In genomic region chr7:30559443-30559954, GRCm38 (mm10) we compare ENCODE assay signal across 8 mouse cellular contexts. TPM values are rescaled to one million over a fixed set of nuclear protein-coding genes. Genes with fewer than 3 reads are reported as not detected.
DNase-seq lines count a peak whose midpoint lies in the region; ATAC-seq and TF ChIP-seq lines count a peak whose summit lies in the region.

TSS of gene Lin37 (minus strand) at chr7:30559838.

- intact Hi-C loops in heart, postnatal 10 days (cut with DNase I), result no loop called here

- H3K4me1 ChIP-seq in ES-Bruce4 (ENCODE audit: control insufficient read depth, insufficient read depth, low read length), result peaks cover 3% of the 10 kb centered on the region
- H3K4me1 ChIP-seq in forebrain, embryonic 13.5 days, result peaks cover 36% of the 10 kb centered on the region
- peaks cover 24% of the 10 kb centered on the region for H3K4me1 ChIP-seq in liver, postnatal 0 days (ENCODE audit: insufficient read depth)
- H3K4me1 ChIP-seq in neural tube, embryonic 14.5 days (ENCODE audit: control insufficient read depth, insufficient read depth, low read length), result peaks cover 12% of the 10 kb centered on the region

- H3K27ac ChIP-seq in ES-Bruce4 (ENCODE audit: insufficient read depth, low read length), result peak within 1 kb of the TSS; percentile 13; the same call in 1 of the 2 replicates
- peak within 1 kb of the TSS; percentile 31 for H3K27ac ChIP-seq in forebrain, embryonic 13.5 days
- peak within 1 kb of the TSS; percentile 55 for H3K27ac ChIP-seq in liver, postnatal 0 days (ENCODE audit: low read depth)
- H3K27ac ChIP-seq in neural tube, embryonic 14.5 days (ENCODE audit: low read depth, low read length), result peak within 1 kb of the TSS; percentile 18; the same call in 1 of the 2 replicates

- no peaks in the 10 kb centered on the region for H3K9me3 ChIP-seq in ES-Bruce4 (replicated peaks; ENCODE audit: control insufficient read depth, insufficient read depth, low read length, poor library complexity, severe bottlenecking)
- H3K9me3 ChIP-seq in forebrain, embryonic 13.5 days (replicated peaks), result no peaks in the 10 kb centered on the region
- no peaks in the 10 kb centered on the region for H3K9me3 ChIP-seq in liver, postnatal 0 days (ENCODE audit: low read length)
- no peaks in the 10 kb centered on the region for H3K9me3 ChIP-seq in neural tube, embryonic 14.5 days (ENCODE audit: control insufficient read depth, low read length)

- peak within 1 kb of the TSS; percentile 74 for H3K9ac ChIP-seq in ES-Bruce4 (ENCODE audit: low read depth, poor library complexity, severe bottlenecking)
- peak within 1 kb of the TSS; percentile 83 for H3K9ac ChIP-seq in forebrain, embryonic 13.5 days
- peak within 1 kb of the TSS; percentile 60 for H3K9ac ChIP-seq in liver, postnatal 0 days (replicated peaks)
- peak within 1 kb of the TSS; percentile 62 for H3K9ac ChIP-seq in neural tube, embryonic 14.5 days (replicated peaks; ENCODE audit: low read depth, low read length)

- H3K27me3 ChIP-seq in ES-Bruce4 (ENCODE audit: control insufficient read depth, insufficient read depth, low read length, poor library complexity, severe bottlenecking), result no peaks in the 10 kb centered on the region
- H3K27me3 ChIP-seq in forebrain, embryonic 13.5 days, result no peaks in the 10 kb centered on the region
- H3K27me3 ChIP-seq in liver, postnatal 0 days (ENCODE audit: insufficient read depth, low read length), result no peaks in the 10 kb centered on the region
- no peaks in the 10 kb centered on the region for H3K27me3 ChIP-seq in neural tube, embryonic 14.5 days (ENCODE audit: control insufficient read depth, insufficient read depth, low read length)

- TF ChIP-seq EP300 in ES-Bruce4 (IDR thresholded peaks at IDR 0.05; ENCODE audit: insufficient read depth, low read depth, low read length), result no peak
- no peak for TF ChIP-seq EP300 in liver, postnatal 0 days (IDR thresholded peaks at IDR 0.05; ENCODE audit: low read depth)

- peak; percentile 79 for ATAC-seq in cerebellum, adult (ENCODE audit: insufficient number of reproducible peaks, low FRiP score, low TSS enrichment)
- peak; percentile 88 for ATAC-seq in forebrain, embryonic 13.5 days
- peak; percentile 80 for ATAC-seq in liver, postnatal 0 days
- ATAC-seq in neural tube, embryonic 14.5 days (ENCODE audit: low read depth), result peak; percentile 89

- peak within 1 kb of the TSS; percentile 93 for H3K4me3 ChIP-seq in ES-Bruce4 (ENCODE audit: low read depth, low read length)
- H3K4me3 ChIP-seq in forebrain, embryonic 13.5 days, result peak within 1 kb of the TSS; percentile 70
- H3K4me3 ChIP-seq in liver, postnatal 0 days (ENCODE audit: low read depth, low read length), result peak within 1 kb of the TSS; percentile 58
- H3K4me3 ChIP-seq in neural tube, embryonic 14.5 days (ENCODE audit: low read depth, low read length), result peak within 1 kb of the TSS; percentile 52

- peak; percentile 98 for DNase-seq in heart, postnatal 10 days
- peak; percentile 97 for DNase-seq in large intestine, adult 2 months (ENCODE audit: low read depth, low spot score)
- DNase-seq in liver, postnatal 0 days, result peak; percentile 92
- peak; percentile 92 for DNase-seq in testis, postnatal 10 days (ENCODE audit: low spot score)

- TF ChIP-seq POLR2A in ES-Bruce4 (IDR thresholded peaks at IDR 0.05; ENCODE audit: insufficient read depth, low read length), result peak; percentile 27

- H3K36me3 ChIP-seq in ES-Bruce4 (ENCODE audit: control insufficient read depth, insufficient read depth, low read length, poor library complexity, severe bottlenecking), result peaks cover 16% of the 10 kb centered on the region
- peaks cover 34% of the 10 kb centered on the region for H3K36me3 ChIP-seq in forebrain, embryonic 13.5 days (ENCODE audit: poor library complexity, severe bottlenecking)
- H3K36me3 ChIP-seq in liver, postnatal 0 days (replicated peaks; ENCODE audit: insufficient read depth, low read length), result peaks cover 22% of the 10 kb centered on the region
- peaks cover 23% of the 10 kb centered on the region; the same call in 1 of the 2 replicates for H3K36me3 ChIP-seq in neural tube, embryonic 14.5 days (ENCODE audit: control insufficient read depth, insufficient read depth, low read length)

- WGBS in forebrain, embryonic 13.5 days, result 1% methylated on average over 20 of the region's 20 CpGs
- WGBS in large intestine, adult 2 months, result under 1% methylated on average over 20 of the region's 20 CpGs
- under 1% methylated on average over 20 of the region's 20 CpGs for WGBS in liver, postnatal 0 days (ENCODE audit: insufficient replicate concordance)
- under 1% methylated on average over 20 of the region's 20 CpGs for WGBS in neural tube, embryonic 14.5 days

- no peak for TF ChIP-seq CTCF in ES-Bruce4 (IDR thresholded peaks at IDR 0.05; ENCODE audit: low read depth, low read length)
- no peak for TF ChIP-seq CTCF in liver, postnatal 0 days (IDR thresholded peaks at IDR 0.05; ENCODE audit: low read depth)

- H3K4me2 ChIP-seq in forebrain, embryonic 13.5 days, result peak within 1 kb of the TSS; percentile 97
- peak within 1 kb of the TSS; percentile 80 for H3K4me2 ChIP-seq in liver, postnatal 0 days (ENCODE audit: low read depth, low read length)
- peak within 1 kb of the TSS; percentile 87 for H3K4me2 ChIP-seq in neural tube, embryonic 14.5 days (ENCODE audit: low read depth, low read length)

RNA-seq across cellular contexts. Expression of gene Lin37, which starts in this region (rescaled TPM):
- 23.3 and 29.3 TPM in 2 replicates for polyA plus RNA-seq in ES-Bruce4 (2011; ENCODE audit: insufficient read depth, insufficient read length, low read depth, missing spikeins)
- polyA plus RNA-seq in forebrain, embryonic 13.5 days (2015; fragmentation: Nextera tagmentation; extraction: Ambion mirVana), result 53.0 and 65.1 TPM in 2 replicates
- 10 to 100 TPM; 15.0 to 23.6 TPM for total RNA-seq in heart, postnatal 10 days (2021)
- 44.9 and 45.8 TPM in 2 replicates for polyA plus RNA-seq in large intestine, adult 2 months (2012; rRNA removed)
- polyA plus RNA-seq in liver, postnatal 0 days (2015; fragmentation: Nextera tagmentation; extraction: Ambion mirVana), result 16.0 and 18.9 TPM in 2 replicates
- polyA plus RNA-seq in neural tube, embryonic 14.5 days (2014; fragmentation: Nextera tagmentation; extraction: Ambion mirVana), result 55.4 and 57.4 TPM in 2 replicates

Comparison
In these comparisons a context has a peak if more than half of its experiments do, and no peak if none do; other contexts are left out.
1. Peak in every context shown above with its lines: DNase-seq, ATAC-seq, H3K4me3 ChIP-seq and H3K27ac ChIP-seq.